Mouse (Mus musculus) hindbrain, postnatal 0 days (tissue): ENCODE measurements around the gene Ltb4r1. TPM values are rescaled to one million over a fixed set of nuclear protein-coding genes. Genes with fewer than 3 reads are reported as not detected.

Experiments used
- ATAC-seq: fragments of 200-750 bp; cut with Nextera tagmentation; 2 replicates; pipeline ENCODE4 v1.8.0; 2017; ENCODE audit warnings: mild to moderate bottlenecking, moderate TSS enrichment, moderate library complexity
- DNase-seq: peaks from one replicate; pipeline ENCODE4 v3.0.0-alpha.2; 2015; ENCODE audit warnings: low spot score
- H3K27ac ChIP-seq: fragments of 300-500 bp; sonication (generic); 2 replicates; pipeline ENCODE4 v1.5.1; 2014; ENCODE audit warnings: mild to moderate bottlenecking
- H3K27me3 ChIP-seq: fragments of 300-500 bp; sonication (generic); 2 replicates; pipeline ENCODE4 v1.6.1; 2014; ENCODE audit warnings: low read length, mixed read lengths; ENCODE audit not compliant: insufficient read depth
- H3K36me3 ChIP-seq: fragments of 300-500 bp; sonication (generic); 2 replicates; pipeline ENCODE4 v1.6.1; 2014; ENCODE audit warnings: low read length, mixed read lengths; ENCODE audit not compliant: insufficient read depth
- H3K4me1 ChIP-seq: fragments of 300-500 bp; sonication (generic); 2 replicates; pipeline ENCODE4 v1.6.1; 2014; ENCODE audit warnings: antibody characterized with exemption, low read length, mixed read lengths; ENCODE audit not compliant: insufficient read depth
- H3K4me2 ChIP-seq: fragments of 300-500 bp; sonication (generic); 2 replicates; pipeline ENCODE4 v1.6.1; 2014; ENCODE audit warnings: low read depth, mild to moderate bottlenecking, low read length, moderate library complexity, mixed read lengths
- H3K4me3 ChIP-seq: fragments of 300-500 bp; sonication (generic); 2 replicates; pipeline ENCODE4 v1.5.1; 2014; ENCODE audit warnings: low read length
- H3K9ac ChIP-seq: fragments of 300-500 bp; sonication (generic); replicated peaks from 2 replicates; pipeline ENCODE4 v1.6.1; 2014; ENCODE audit warnings: mild to moderate bottlenecking, low read length, moderate library complexity, mixed read lengths
- H3K9me3 ChIP-seq: fragments of 300-500 bp; sonication (generic); 2 replicates; pipeline ENCODE4 v1.6.1; 2016; ENCODE audit warnings: low read length, mixed read lengths
- CTCF ChIP-seq: IDR thresholded peaks from 2 replicates; pipeline ENCODE4 v1.5.1; 2016; ENCODE audit warnings: antibody characterized with exemption, control low read depth, low read depth
- WGBS: fragments of 180-500 bp; shearing (Covaris S2); extraction: QIAGEN DNeasy Blood & Tissue Kit; methylation state at CpG from one replicate; pipeline ENCODE4 v1.1.7; 2014; 5-methylcytosine and 5-hydroxymethylcytosine counted together
- polyA plus RNA-seq: library from polyadenylated mRNA; unstranded; fragments of >200 nt; fragmentation: Nextera tagmentation; extraction: Ambion mirVana; gene quantifications from 2 replicates; pipeline ENCODE4 v1.2.1, GENCODE M21; 2015
- total RNA-seq: library from RNA; depleted of rRNA; stranded (reverse); fragments of >200 nt; gene quantifications from 2 replicates; pipeline ENCODE4 v1.2.3, GENCODE M21; 2014

Gene Ltb4r1
- total and polyA plus RNA-seq, 2 experiments from 2014 or later, result 0.52 to 0.64 TPM

DNA sequence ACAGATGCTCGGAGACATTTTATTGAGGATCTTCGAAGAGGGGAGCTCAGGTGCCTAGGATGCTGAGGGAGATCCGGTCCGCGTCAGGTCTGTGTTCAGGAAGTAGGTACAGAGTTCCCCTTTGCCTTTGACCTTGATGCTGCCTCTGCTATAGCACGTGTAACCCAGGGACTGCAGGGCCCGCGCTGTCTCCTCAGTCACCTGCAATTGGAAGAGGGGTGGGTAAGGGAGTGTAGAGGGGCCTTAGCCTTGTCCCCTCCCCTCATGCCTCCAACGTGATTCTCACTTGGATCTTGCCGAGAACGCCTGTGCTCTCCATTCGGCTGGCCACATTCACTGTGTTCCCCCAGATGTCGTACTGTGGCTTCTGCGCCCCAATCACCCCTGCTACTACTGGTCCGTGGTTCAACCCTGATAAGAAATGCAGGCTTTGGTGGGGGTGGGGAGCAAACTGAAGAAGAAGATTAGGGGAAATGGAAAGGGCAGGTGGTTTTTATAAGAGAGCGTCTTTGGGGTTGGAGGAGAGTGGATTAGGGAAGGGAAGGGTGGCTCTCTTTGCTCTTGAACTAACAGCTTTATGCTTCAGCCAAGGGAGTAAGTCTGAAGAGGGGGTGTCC is 3.4 kb downstream of the Ltb4r1 start:
- 79% methylated on average over 16 of the region's 16 CpGs for WGBS
- no peak overlapping the region for H3K27ac ChIP-seq
- H3K9ac ChIP-seq, result no peak overlapping the region
- DNase-seq (no peak), ATAC-seq (no peak)
- H3K4me2 ChIP-seq, result no peak overlapping the region
- peaks cover 3% of the 10 kb centered on the region; the same call in 1 of the 2 replicates for H3K4me1 ChIP-seq
- no peak for TF ChIP-seq CTCF
- H3K4me3 ChIP-seq, result no peak overlapping the region
- H3K36me3 ChIP-seq, result no peaks in the 10 kb centered on the region
- H3K9me3 ChIP-seq, result no peaks in the 10 kb centered on the region
- H3K27me3 ChIP-seq, result peaks cover 14% of the 10 kb centered on the region; the same call in 1 of the 2 replicates

- no peak for TF ChIP-seq CTCF
- Histone ChIP-seq H3K4me1 (no peaks in the 10 kb centered on the region), H3K27ac (no peak overlapping the region), H3K27me3 (peaks cover 3% of the 10 kb centered on the region), H3K4me2 (no peak overlapping the region), H3K9ac (no peak overlapping the region), H3K4me3 (no peak overlapping the region), H3K9me3 (no peaks in the 10 kb centered on the region), H3K36me3 (no peaks in the 10 kb centered on the region)
- DNase-seq, result no peak
- no peak for ATAC-seq
- WGBS, result 76% methylated on average over 7 of the region's 7 CpGs
Measured at GRCm38 (mm10) chr14:55776711-55777110, 10.9 kb downstream of the Ltb4r1 start.

GRCm38 (mm10) chr14:55777176-55777575 is 11.4 kb downstream of the Ltb4r1 start:
- Histone ChIP-seq H3K36me3 (no peaks in the 10 kb centered on the region), H3K4me1 (no peaks in the 10 kb centered on the region), H3K4me2 (no peak overlapping the region), H3K27ac (no peak overlapping the region), H3K27me3 (peaks cover 8% of the 10 kb centered on the region), H3K9me3 (no peaks in the 10 kb centered on the region), H3K9ac (no peak overlapping the region), H3K4me3 (no peak overlapping the region)
- 44% methylated on average over 3 of the region's 3 CpGs for WGBS
- ATAC-seq (no peak), DNase-seq (no peak)
- TF ChIP-seq CTCF, result no peak

- no peaks in the 10 kb centered on the region for H3K36me3 ChIP-seq
- H3K27me3 ChIP-seq, result peaks cover 14% of the 10 kb centered on the region
- DNase-seq (no peak), ATAC-seq (no peak)
- WGBS, result 89% methylated on average over 11 of the region's 11 CpGs
- H3K4me2 ChIP-seq, result no peak overlapping the region
- H3K27ac ChIP-seq, result no peak overlapping the region
- H3K4me1 ChIP-seq, result 0 out of 2 replicates have a peak, but pooled peaks cover 2% of the 10 kb centered on the region
- H3K4me3 ChIP-seq, result no peak overlapping the region
- H3K9ac ChIP-seq, result no peak overlapping the region
- no peak for TF ChIP-seq CTCF
- H3K9me3 ChIP-seq, result no peaks in the 10 kb centered on the region
Measured at GRCm38 (mm10) chr14:55777806-55778205, 12.0 kb downstream of the Ltb4r1 start.

DNA sequence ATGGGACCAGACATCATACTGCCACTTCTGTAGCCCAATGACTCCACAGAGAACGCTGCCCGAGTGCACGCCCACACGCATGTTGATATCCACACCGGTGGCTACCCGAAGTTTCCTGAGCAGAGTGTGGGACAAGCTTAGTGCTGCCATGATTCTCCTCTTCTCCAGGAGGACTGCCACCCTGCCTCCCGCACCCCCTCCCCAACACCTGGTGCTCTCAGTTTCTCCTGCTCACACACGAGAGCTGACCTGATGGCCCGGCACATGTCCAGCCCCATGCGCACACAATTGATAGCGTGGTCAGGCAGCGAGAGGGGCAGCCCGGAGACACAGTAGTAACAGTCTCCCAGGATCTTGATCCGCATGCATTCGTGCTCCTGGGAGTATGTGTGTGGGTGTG is 12.9 kb downstream of the Ltb4r1 start:
- Histone ChIP-seq H3K4me2 (no peak overlapping the region), H3K9me3 (no peaks in the 10 kb centered on the region), H3K4me3 (no peak overlapping the region), H3K4me1 (peaks cover 9% of the 10 kb centered on the region; the same call in 1 of the 2 replicates), H3K27ac (no peak overlapping the region), H3K36me3 (no peaks in the 10 kb centered on the region), H3K27me3 (peaks cover 21% of the 10 kb centered on the region), H3K9ac (no peak overlapping the region)
- ATAC-seq, result no peak
- no peak for DNase-seq
- no peak for TF ChIP-seq CTCF
- 90% methylated on average over 15 of the region's 15 CpGs for WGBS

GRCm38 (mm10) chr14:55779656-55780055 is 13.9 kb downstream of the Ltb4r1 start:
- 69% methylated on average over 16 of the region's 16 CpGs for WGBS
- no peaks in the 10 kb centered on the region for H3K9me3 ChIP-seq
- H3K4me2 ChIP-seq, result no peak overlapping the region
- no peak overlapping the region for H3K4me3 ChIP-seq
- no peak for DNase-seq
- H3K27ac ChIP-seq, result no peak overlapping the region
- no peak overlapping the region for H3K9ac ChIP-seq
- TF ChIP-seq CTCF, result no peak
- H3K4me1 ChIP-seq, result peaks cover 9% of the 10 kb centered on the region; the same call in 1 of the 2 replicates
- no peak; the same call in 1 of the 2 replicates for ATAC-seq
- peaks cover 30% of the 10 kb centered on the region for H3K27me3 ChIP-seq
- no peaks in the 10 kb centered on the region for H3K36me3 ChIP-seq

DNA sequence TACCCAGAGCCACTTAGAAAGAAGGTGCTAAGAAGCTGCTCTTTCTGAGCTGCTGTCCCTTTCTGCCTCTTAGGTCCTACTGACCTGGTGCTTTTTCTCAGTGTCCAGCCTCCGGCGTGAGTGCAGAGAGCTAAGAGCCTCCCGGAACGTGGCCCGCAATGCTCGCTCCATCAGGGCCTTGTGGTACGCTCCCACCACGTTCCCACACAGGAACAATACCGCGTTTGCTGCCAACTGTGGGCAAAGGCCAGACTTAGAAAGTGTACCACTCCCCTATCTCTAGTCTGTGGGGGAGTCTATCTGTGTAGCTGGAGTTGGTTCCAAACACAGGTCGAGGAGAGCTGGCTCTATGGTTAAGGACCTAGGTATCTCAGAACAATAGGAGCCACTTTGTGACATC is 15.0 kb downstream of the Ltb4r1 start:
- Histone ChIP-seq H3K9ac (no peak overlapping the region), H3K4me3 (no peak overlapping the region), H3K27me3 (peaks cover 37% of the 10 kb centered on the region), H3K9me3 (no peaks in the 10 kb centered on the region), H3K36me3 (no peaks in the 10 kb centered on the region), H3K27ac (no peak overlapping the region), H3K4me1 (peaks cover 9% of the 10 kb centered on the region; the same call in 1 of the 2 replicates), H3K4me2 (peak overlapping the region; percentile 47; the same call in 1 of the 2 replicates)
- DNase-seq, result no peak
- 82% methylated on average over 11 of the region's 11 CpGs for WGBS
- TF ChIP-seq CTCF, result no peak
- ATAC-seq, result no peak
